In genomic region chr2:85036507-85037046, GRCm38 (mm10) we compare ENCODE assay signal across 8 mouse cellular contexts. TPM values are rescaled to one million over a fixed set of nuclear protein-coding genes. Genes with fewer than 3 reads are reported as not detected.
DNase-seq lines count a peak whose midpoint lies in the region; ATAC-seq and TF ChIP-seq lines count a peak whose summit lies in the region.

No protein-coding gene starts in this region.

- ATAC-seq in hindbrain, embryonic 15.5 days (ENCODE audit: low FRiP score, low read depth) = peak; percentile 57
- ATAC-seq in midbrain, embryonic 15.5 days (replicated peaks) = peak; percentile 63

- peak overlapping the region; percentile 91 for H3K9ac ChIP-seq in hindbrain, embryonic 15.5 days
- peak overlapping the region; percentile 72 for H3K9ac ChIP-seq in midbrain, embryonic 15.5 days

- peak overlapping the region; percentile 83 for H3K4me2 ChIP-seq in hindbrain, embryonic 15.5 days
- H3K4me2 ChIP-seq in midbrain, embryonic 15.5 days = peak overlapping the region; percentile 73

- H3K4me1 ChIP-seq in cortical plate, adult 2 months (ENCODE audit: control insufficient read depth, insufficient read depth, low read length) = peaks cover 7% of the 10 kb centered on the region; the same call in 1 of the 2 replicates
- H3K4me1 ChIP-seq in hindbrain, embryonic 15.5 days (replicated peaks) = peaks cover 20% of the 10 kb centered on the region
- peaks cover 17% of the 10 kb centered on the region for H3K4me1 ChIP-seq in midbrain, embryonic 15.5 days

- H3K4me3 ChIP-seq in layer of hippocampus, adult 2 months = peak overlapping the region; percentile 85
- H3K4me3 ChIP-seq in cortical plate, adult 2 months (ENCODE audit: insufficient read depth, low read length) = peak overlapping the region; percentile 95
- peak overlapping the region; percentile 75 for H3K4me3 ChIP-seq in hindbrain, embryonic 15.5 days
- H3K4me3 ChIP-seq in midbrain, embryonic 15.5 days = peak overlapping the region; percentile 54

- no peaks in the 10 kb centered on the region for H3K9me3 ChIP-seq in hindbrain, embryonic 15.5 days
- no peaks in the 10 kb centered on the region for H3K9me3 ChIP-seq in midbrain, embryonic 15.5 days

- WGBS in hindbrain, embryonic 15.5 days = 12% methylated on average over 11 of the region's 11 CpGs
- WGBS in midbrain, embryonic 15.5 days = 10% methylated on average over 11 of the region's 11 CpGs

- no peak for TF ChIP-seq POLR2A in cortical plate, adult 2 months (IDR thresholded peaks at IDR 0.05; ENCODE audit: extremely low read depth, insufficient read depth, low read length)

- no peaks in the 10 kb centered on the region for H3K27me3 ChIP-seq in hindbrain, embryonic 15.5 days
- H3K27me3 ChIP-seq in midbrain, embryonic 15.5 days (replicated peaks) = no peaks in the 10 kb centered on the region

- peak overlapping the region; percentile 96 for H3K27ac ChIP-seq in layer of hippocampus, adult 2 months
- H3K27ac ChIP-seq in cortical plate, adult 2 months (ENCODE audit: insufficient read depth, low read length) = 0 out of 2 replicates have a peak overlapping the region, but pooled peaks have one; percentile 14
- H3K27ac ChIP-seq in hindbrain, embryonic 15.5 days (replicated peaks) = peak overlapping the region; percentile 83
- peak overlapping the region; percentile 69 for H3K27ac ChIP-seq in midbrain, embryonic 15.5 days

- no peak for DNase-seq in layer of hippocampus, adult 2 months (ENCODE audit: low spot score in 2 of 2)
- no peak for DNase-seq in layer of hippocampus, postnatal 25 days (ENCODE audit: extremely low spot score in 1 of 2, low spot score in 1 of 2)
- no peak for DNase-seq in B cell, adult 2 months
- no peak for DNase-seq in urinary bladder, adult 18-20 months (ENCODE audit: low spot score in 2 of 2)
- DNase-seq in adrenal gland, adult 18-20 months (ENCODE audit: low spot score in 2 of 2) = no peak

- TF ChIP-seq CTCF in layer of hippocampus, adult 2 months (conservative IDR thresholded peaks at IDR 0.05) = no peak
- no peak for TF ChIP-seq CTCF in cortical plate, adult 2 months (IDR thresholded peaks at IDR 0.05; ENCODE audit: extremely low read depth, insufficient read depth, low read length)

- peaks cover 23% of the 10 kb centered on the region for H3K36me3 ChIP-seq in hindbrain, embryonic 15.5 days
- peaks cover 18% of the 10 kb centered on the region for H3K36me3 ChIP-seq in midbrain, embryonic 15.5 days (replicated peaks)

RNA-seq across cellular contexts. Expression of gene Ssrp1, which starts 0.5 kb away (rescaled TPM):
- 100 to 1,000 TPM; 125 to 132 TPM for total RNA-seq in layer of hippocampus, adult 2 months (2021)
- 100 to 1,000 TPM; 108 to 111 TPM for total RNA-seq in layer of hippocampus, postnatal 25 days (2021)
- polyA plus RNA-seq in cortical plate, adult 2 months (2012; rRNA removed) = 92.4 and 110 TPM in 2 replicates
- 166 and 171 TPM in 2 replicates for polyA plus RNA-seq in hindbrain, embryonic 15.5 days (2015; fragmentation: Nextera tagmentation; extraction: Ambion mirVana)
- polyA plus RNA-seq in midbrain, embryonic 15.5 days (2015; fragmentation: Nextera tagmentation; extraction: Ambion mirVana) = 180 and 191 TPM in 2 replicates
- 100 to 1,000 TPM in 1 of 2 experiments, 10 to 100 TPM in 1; 96.5 to 122 TPM for total RNA-seq in adrenal gland, adult 18-20 months (2021)

RNA-seq across cellular contexts. Expression of gene P2rx3, which starts 0.7 kb away (rescaled TPM):
- 1 to 10 TPM; 2.3 to 2.4 TPM for total RNA-seq in layer of hippocampus, adult 2 months (2021)
- 1 to 10 TPM; 1.8 to 2.5 TPM for total RNA-seq in layer of hippocampus, postnatal 25 days (2021)
- 1.7 and 2.2 TPM in 2 replicates for polyA plus RNA-seq in cortical plate, adult 2 months (2012; rRNA removed)
- 7.3 and 14.2 TPM in 2 replicates for polyA plus RNA-seq in hindbrain, embryonic 15.5 days (2015; fragmentation: Nextera tagmentation; extraction: Ambion mirVana)
- 2.2 and 2.9 TPM in 2 replicates for polyA plus RNA-seq in midbrain, embryonic 15.5 days (2015; fragmentation: Nextera tagmentation; extraction: Ambion mirVana)
- under 1 TPM; 0.74 to 0.86 TPM for total RNA-seq in adrenal gland, adult 18-20 months (2021)

RNA-seq across cellular contexts. Expression of gene Tnks1bp1, which starts 11.2 kb away (rescaled TPM):
- total RNA-seq in layer of hippocampus, adult 2 months (2021) = 100 to 1,000 TPM; 166 to 182 TPM
- total RNA-seq in layer of hippocampus, postnatal 25 days (2021) = 100 to 1,000 TPM; 141 to 159 TPM
- polyA plus RNA-seq in cortical plate, adult 2 months (2012; rRNA removed) = 55.4 and 62.8 TPM in 2 replicates
- 24.4 and 24.8 TPM in 2 replicates for polyA plus RNA-seq in hindbrain, embryonic 15.5 days (2015; fragmentation: Nextera tagmentation; extraction: Ambion mirVana)
- polyA plus RNA-seq in midbrain, embryonic 15.5 days (2015; fragmentation: Nextera tagmentation; extraction: Ambion mirVana) = 24.3 and 25.3 TPM in 2 replicates
- 10 to 100 TPM; 82.1 to 89.6 TPM for total RNA-seq in adrenal gland, adult 18-20 months (2021)

RNA-seq across cellular contexts. Expression of gene Prg3, which starts 48.6 kb away (rescaled TPM):
- not detected for total RNA-seq in layer of hippocampus, adult 2 months (2021)
- total RNA-seq in layer of hippocampus, postnatal 25 days (2021) = not detected
- not detected in 2 replicates for polyA plus RNA-seq in cortical plate, adult 2 months (2012; rRNA removed)
- not detected in 2 replicates for polyA plus RNA-seq in hindbrain, embryonic 15.5 days (2015; fragmentation: Nextera tagmentation; extraction: Ambion mirVana)
- polyA plus RNA-seq in midbrain, embryonic 15.5 days (2015; fragmentation: Nextera tagmentation; extraction: Ambion mirVana) = not detected in 2 replicates
- not detected for total RNA-seq in adrenal gland, adult 18-20 months (2021)

RNA-seq across cellular contexts. Expression of gene Prg2, which starts 56.3 kb away (rescaled TPM):
- total RNA-seq in layer of hippocampus, adult 2 months (2021) = not detected
- not detected for total RNA-seq in layer of hippocampus, postnatal 25 days (2021)
- 0.17 TPM in 1 of 2 replicates, not detected in the other for polyA plus RNA-seq in cortical plate, adult 2 months (2012; rRNA removed)
- polyA plus RNA-seq in hindbrain, embryonic 15.5 days (2015; fragmentation: Nextera tagmentation; extraction: Ambion mirVana) = 0.18 TPM in 1 of 2 replicates, not detected in the other
- polyA plus RNA-seq in midbrain, embryonic 15.5 days (2015; fragmentation: Nextera tagmentation; extraction: Ambion mirVana) = 0.35 and 0.42 TPM in 2 replicates
- not detected for total RNA-seq in adrenal gland, adult 18-20 months (2021)

Comparison
In these comparisons a context has a peak if more than half of its experiments do, and no peak if none do; other contexts are left out.
1. H3K27ac ChIP-seq: peak in every context shown above with its lines; median percentile 96 in layer of hippocampus, adult 2 months; 83 in hindbrain, embryonic 15.5 days; 69 in midbrain, embryonic 15.5 days; 14 in cortical plate, adult 2 months.